Mouse (Mus musculus): ENCODE results near the gene 1700092M07Rik. TPM values are rescaled to one million over a fixed set of nuclear protein-coding genes. Genes with fewer than 3 reads are reported as not detected.
A peak's percentile ranks its signal among the peaks of the same experiment; 100 is the strongest.

Gene 1700092M07Rik
- polyA plus RNA-seq, 1 experiment from 2014 or later = 2.1 TPM

DNA sequence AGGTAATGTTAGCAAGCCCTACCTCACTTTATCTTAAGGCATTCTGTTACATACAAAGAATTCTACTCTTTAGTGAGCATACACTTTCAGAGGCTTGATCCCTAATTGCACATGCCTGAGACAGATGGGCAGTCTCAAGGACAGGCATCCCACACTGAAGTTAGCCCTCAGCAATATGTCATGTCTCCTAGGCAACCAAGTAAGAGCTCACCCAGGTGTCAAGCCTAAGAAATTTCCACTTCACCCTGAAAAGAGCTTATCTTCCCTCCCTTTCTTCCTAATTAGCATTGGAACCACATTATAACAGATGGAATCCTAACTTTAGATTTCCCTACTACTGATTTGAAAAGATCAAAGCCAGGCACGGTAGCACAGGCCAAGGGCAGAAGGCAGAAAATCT, 48.7 kb downstream of the 1700092M07Rik start:
- Histone ChIP-seq H3K9ac (0 out of 2 replicates have a peak overlapping the region, but pooled peaks have one; percentile 48), H3K9me3 (0 out of 2 replicates have a peak, but pooled peaks cover 7% of the 10 kb centered on the region), H3K36me3 (peaks cover 35% of the 10 kb centered on the region), H3K4me3 (no peak overlapping the region), H3K4me1 (peaks cover 8% of the 10 kb centered on the region), H3K4me2 (replicated peaks) (no peak overlapping the region), H3K27ac (no peak overlapping the region), H3K27me3 (no peaks in the 10 kb centered on the region)
- 49% methylated on average over 1 of the region's 1 CpGs for WGBS
- ATAC-seq (ENCODE audit: low FRiP score, low read depth) = no peak

DNA sequence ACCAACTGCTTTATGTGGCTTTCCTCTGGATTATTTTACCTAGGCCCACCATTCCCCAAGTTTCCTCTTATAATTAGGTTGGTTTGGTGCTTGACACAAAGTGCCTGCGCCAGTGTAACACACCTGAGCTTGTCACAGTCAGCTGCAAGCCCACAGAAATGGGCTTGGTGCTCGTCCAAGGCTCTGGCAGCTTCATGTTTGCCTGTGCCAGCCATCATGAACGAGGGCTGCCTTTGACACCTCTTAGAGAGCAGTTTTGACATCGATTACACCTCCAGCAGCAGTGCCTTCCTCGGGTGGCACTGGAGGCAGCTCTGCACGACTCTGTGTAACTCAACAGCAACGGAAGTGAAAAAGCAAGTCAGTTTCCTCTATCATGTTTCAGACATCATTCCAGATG, 49.7 kb downstream of the 1700092M07Rik start:
- H3K4me1 ChIP-seq = peaks cover 5% of the 10 kb centered on the region
- H3K27me3 ChIP-seq = no peaks in the 10 kb centered on the region
- H3K9ac ChIP-seq = peak overlapping the region; percentile 35; the same call in 1 of the 2 replicates
- 80% methylated on average over 7 of the region's 7 CpGs for WGBS
- ATAC-seq (ENCODE audit: low FRiP score, low read depth) = no peak
- 0 out of 2 replicates have a peak, but pooled peaks cover 7% of the 10 kb centered on the region for H3K9me3 ChIP-seq
- 0 out of 2 replicates have a peak overlapping the region, but pooled peaks have one; percentile 6 for H3K27ac ChIP-seq
- H3K4me2 ChIP-seq (replicated peaks) = no peak overlapping the region
- peaks cover 44% of the 10 kb centered on the region for H3K36me3 ChIP-seq
- no peak overlapping the region for H3K4me3 ChIP-seq

Small RNAs within 50 kb of the gene (microRNA-seq; reads per million reads assigned to microRNA genes)
- not detected for gene Mir6992

Other genes starting within 250 kb of the 1700092M07Rik start
- gene Slc22a8, start 149.5 kb upstream of the 1700092M07Rik start, polyA plus RNA-seq (2015; fragmentation: Nextera tagmentation; extraction: Ambion mirVana) = 0.05 TPM in 1 of 2 replicates, not detected in the other
- gene Slc22a6, start 122.7 kb upstream of the 1700092M07Rik start, polyA plus RNA-seq (2015; fragmentation: Nextera tagmentation; extraction: Ambion mirVana) = not detected in 2 replicates
- gene Chrm1, start 76.9 kb upstream of the 1700092M07Rik start, polyA plus RNA-seq (2015; fragmentation: Nextera tagmentation; extraction: Ambion mirVana) = 0.71 and 1.0 TPM in 2 replicates
- gene Slc3a2, start 17.3 kb upstream of the 1700092M07Rik start, polyA plus RNA-seq (2015; fragmentation: Nextera tagmentation; extraction: Ambion mirVana) = 101 and 103 TPM in 2 replicates
- gene Wdr74, start 4.9 kb upstream of the 1700092M07Rik start, polyA plus RNA-seq (2015; fragmentation: Nextera tagmentation; extraction: Ambion mirVana) = 98.7 TPM in 2 replicates
- 194 and 205 TPM in 2 replicates for gene Stx5a, start 695 bp downstream of the 1700092M07Rik start, polyA plus RNA-seq (2015; fragmentation: Nextera tagmentation; extraction: Ambion mirVana)
- 214 and 217 TPM in 2 replicates for gene Nxf1, start 16.4 kb downstream of the 1700092M07Rik start, polyA plus RNA-seq (2015; fragmentation: Nextera tagmentation; extraction: Ambion mirVana)
- 211 and 232 TPM in 2 replicates for gene Tmem223, start 30.3 kb downstream of the 1700092M07Rik start, polyA plus RNA-seq (2015; fragmentation: Nextera tagmentation; extraction: Ambion mirVana)
- 62.7 and 66.2 TPM in 2 replicates for gene Tmem179b, start 33.7 kb downstream of the 1700092M07Rik start, polyA plus RNA-seq (2015; fragmentation: Nextera tagmentation; extraction: Ambion mirVana)
- 31.9 and 32.8 TPM in 2 replicates for gene Taf6l, start 45.7 kb downstream of the 1700092M07Rik start, polyA plus RNA-seq (2015; fragmentation: Nextera tagmentation; extraction: Ambion mirVana)
- 183 and 185 TPM in 2 replicates for gene Polr2g, start 57.9 kb downstream of the 1700092M07Rik start, polyA plus RNA-seq (2015; fragmentation: Nextera tagmentation; extraction: Ambion mirVana)
- 6.0 and 6.7 TPM in 2 replicates for gene Zbtb3, start 61.8 kb downstream of the 1700092M07Rik start, polyA plus RNA-seq (2015; fragmentation: Nextera tagmentation; extraction: Ambion mirVana)
- gene Ttc9c, start 78.6 kb downstream of the 1700092M07Rik start, polyA plus RNA-seq (2015; fragmentation: Nextera tagmentation; extraction: Ambion mirVana) = 67.1 and 73.4 TPM in 2 replicates
- 5.9 and 6.3 TPM in 2 replicates for gene Hnrnpul2, start 79.3 kb downstream of the 1700092M07Rik start, polyA plus RNA-seq (2015; fragmentation: Nextera tagmentation; extraction: Ambion mirVana)
- gene AC129217.1, start 89.1 kb downstream of the 1700092M07Rik start, polyA plus RNA-seq (2015; fragmentation: Nextera tagmentation; extraction: Ambion mirVana) = not detected in 2 replicates
- 45.2 and 49.3 TPM in 2 replicates for gene Bscl2, start 96.7 kb downstream of the 1700092M07Rik start, polyA plus RNA-seq (2015; fragmentation: Nextera tagmentation; extraction: Ambion mirVana)
- 8.7 and 8.8 TPM in 2 replicates for gene Gng3, start 98.5 kb downstream of the 1700092M07Rik start, polyA plus RNA-seq (2015; fragmentation: Nextera tagmentation; extraction: Ambion mirVana)
- gene Lrrn4cl, start 110.0 kb downstream of the 1700092M07Rik start, polyA plus RNA-seq (2015; fragmentation: Nextera tagmentation; extraction: Ambion mirVana) = 0.75 and 0.93 TPM in 2 replicates
- gene Ubxn1, start 130.8 kb downstream of the 1700092M07Rik start, polyA plus RNA-seq (2015; fragmentation: Nextera tagmentation; extraction: Ambion mirVana) = 179 TPM in 2 replicates
- 66.7 and 70.4 TPM in 2 replicates for gene Uqcc3, start 140.2 kb downstream of the 1700092M07Rik start, polyA plus RNA-seq (2015; fragmentation: Nextera tagmentation; extraction: Ambion mirVana)
- 93.0 and 93.2 TPM in 2 replicates for gene Lbhd1, start 143.0 kb downstream of the 1700092M07Rik start, polyA plus RNA-seq (2015; fragmentation: Nextera tagmentation; extraction: Ambion mirVana)
- gene Gm49403, start 143.2 kb downstream of the 1700092M07Rik start, polyA plus RNA-seq (2015; fragmentation: Nextera tagmentation; extraction: Ambion mirVana) = not detected in 2 replicates
- 94.0 and 96.6 TPM in 2 replicates for gene 1810009A15Rik, start 148.1 kb downstream of the 1700092M07Rik start, polyA plus RNA-seq (2015; fragmentation: Nextera tagmentation; extraction: Ambion mirVana)
- not detected in 2 replicates for gene Gm49416, start 148.2 kb downstream of the 1700092M07Rik start, polyA plus RNA-seq (2015; fragmentation: Nextera tagmentation; extraction: Ambion mirVana)
- gene Ints5, start 152.3 kb downstream of the 1700092M07Rik start, polyA plus RNA-seq (2015; fragmentation: Nextera tagmentation; extraction: Ambion mirVana) = 39.6 and 43.3 TPM in 2 replicates
- 102 and 112 TPM in 2 replicates for gene Ganab, start 157.4 kb downstream of the 1700092M07Rik start, polyA plus RNA-seq (2015; fragmentation: Nextera tagmentation; extraction: Ambion mirVana)
- gene B3gat3, start 179.7 kb downstream of the 1700092M07Rik start, polyA plus RNA-seq (2015; fragmentation: Nextera tagmentation; extraction: Ambion mirVana) = 49.9 and 53.0 TPM in 2 replicates
- 3.2 and 3.7 TPM in 2 replicates for gene Rom1, start 188.6 kb downstream of the 1700092M07Rik start, polyA plus RNA-seq (2015; fragmentation: Nextera tagmentation; extraction: Ambion mirVana)
- 36.9 and 37.2 TPM in 2 replicates for gene Eml3, start 188.8 kb downstream of the 1700092M07Rik start, polyA plus RNA-seq (2015; fragmentation: Nextera tagmentation; extraction: Ambion mirVana)
- 192 and 193 TPM in 2 replicates for gene Mta2, start 201.2 kb downstream of the 1700092M07Rik start, polyA plus RNA-seq (2015; fragmentation: Nextera tagmentation; extraction: Ambion mirVana)
- gene Tut1, start 213.1 kb downstream of the 1700092M07Rik start, polyA plus RNA-seq (2015; fragmentation: Nextera tagmentation; extraction: Ambion mirVana) = 35.6 and 36.5 TPM in 2 replicates
- 508 and 512 TPM in 2 replicates for gene Eef1g, start 226.3 kb downstream of the 1700092M07Rik start, polyA plus RNA-seq (2015; fragmentation: Nextera tagmentation; extraction: Ambion mirVana)
- 35.2 and 35.6 TPM in 2 replicates for gene Ahnak, start 248.6 kb downstream of the 1700092M07Rik start, polyA plus RNA-seq (2015; fragmentation: Nextera tagmentation; extraction: Ambion mirVana)

Data from limb, embryonic 13.5 days (tissue).